20 mouse cellular contexts compared by ENCODE assay signal in genomic region chr11:62995755-62996521, GRCm38 (mm10). TPM values are rescaled to one million over a fixed set of nuclear protein-coding genes. Genes with fewer than 3 reads are reported as not detected.
DNase-seq lines count a peak whose midpoint lies in the region; ATAC-seq and TF ChIP-seq lines count a peak whose summit lies in the region.
"Had no signal": no experiment of that assay in that cellular context is flagged by ENCODE, and none has a peak within 500 bp of the region (broad histone marks: within the 10 kb centered on the region; RNA-seq: fewer than 3 reads in every experiment).

No protein-coding gene starts in this region.

- 65% methylated on average over 5 of the region's 5 CpGs for WGBS in kidney, embryonic 16.5 days
- WGBS in intestine, embryonic 16.5 days = 68% methylated on average over 5 of the region's 5 CpGs
- 76% methylated on average over 5 of the region's 5 CpGs for WGBS in forebrain, embryonic 11.5 days

- H3K4me1 ChIP-seq in kidney, embryonic 16.5 days (ENCODE audit: insufficient read depth, low read length) = peaks cover 26% of the 10 kb centered on the region
- peaks cover 13 to 14% of the 10 kb centered on the region in 2 experiments for H3K4me1 ChIP-seq in ES-E14 (ENCODE audit: control insufficient read depth in 2 of 2, insufficient read depth in 2 of 2, low read length in 2 of 2, poor library complexity in 1 of 2)
- H3K4me1 ChIP-seq in intestine, embryonic 16.5 days (ENCODE audit: control insufficient read depth, insufficient read depth, low read length) = peaks cover 29% of the 10 kb centered on the region
- H3K4me1 ChIP-seq in forebrain, embryonic 11.5 days (replicated peaks; ENCODE audit: control insufficient read depth, insufficient read depth, low read length) = peaks cover 2% of the 10 kb centered on the region; the same call in 1 of the 2 replicates

- H3K27me3 ChIP-seq in kidney, embryonic 16.5 days (ENCODE audit: insufficient read depth, low read length) = no peaks in the 10 kb centered on the region
- H3K27me3 ChIP-seq in intestine, embryonic 16.5 days (replicated peaks; ENCODE audit: control insufficient read depth, insufficient read depth, low read length) = no peaks in the 10 kb centered on the region
- H3K27me3 ChIP-seq in forebrain, embryonic 11.5 days (ENCODE audit: control insufficient read depth, insufficient read depth, low read length) = no peaks in the 10 kb centered on the region
- H3K27me3 ChIP-seq: forebrain, embryonic 13.5 days; hindbrain, embryonic 13.5 days; neural tube, embryonic 13.5 days had no signal

- intact Hi-C loops in gastrocnemius, adult 2 months (cut with DNase I) = loop anchor here (2.0 to 5.0 kb wide), 2 partner anchors 74 to 139 kb away; no protein-coding TSS in a partner anchor

- no peak for ATAC-seq in kidney, embryonic 16.5 days (ENCODE audit: low FRiP score, low TSS enrichment)
- no peak for ATAC-seq in intestine, embryonic 16.5 days
- ATAC-seq in forebrain, embryonic 11.5 days (replicated peaks; ENCODE audit: low FRiP score) = no peak
- ATAC-seq: forebrain, embryonic 13.5 days; midbrain, embryonic 16.5 days had no signal

- in situ Hi-C loops in ES-E14 (cut with MboI; ENCODE audit: low sequenced_read_pairs in 2 of 2, unreplicated experiment in 2 of 2) = no loop called here

- no peak overlapping the region for H3K9ac ChIP-seq in kidney, embryonic 16.5 days (replicated peaks; ENCODE audit: low read length)
- H3K9ac ChIP-seq in ES-E14 (ENCODE audit: insufficient read depth, low read depth, low read length, poor library complexity, severe bottlenecking) = no peak overlapping the region
- 0 out of 2 replicates have a peak overlapping the region, but pooled peaks have one; percentile 29 for H3K9ac ChIP-seq in intestine, embryonic 16.5 days (ENCODE audit: low read depth, low read length)
- no peak overlapping the region for H3K9ac ChIP-seq in forebrain, embryonic 11.5 days (ENCODE audit: low read length)
- H3K9ac ChIP-seq: forebrain, embryonic 13.5 days; hindbrain, embryonic 13.5 days; neural tube, embryonic 13.5 days had no signal

- no peak overlapping the region for H3K4me2 ChIP-seq in kidney, embryonic 16.5 days (replicated peaks; ENCODE audit: low read depth, low read length)
- no peak overlapping the region for H3K4me2 ChIP-seq in intestine, embryonic 16.5 days (ENCODE audit: low read depth, low read length)
- H3K4me2 ChIP-seq in forebrain, embryonic 11.5 days (ENCODE audit: low read depth, low read length, severe bottlenecking) = no peak overlapping the region
- H3K4me2 ChIP-seq: forebrain, embryonic 13.5 days; hindbrain, embryonic 13.5 days; neural tube, embryonic 13.5 days had no signal

- DNase-seq in gastrocnemius, adult 2 months = no peak
- DNase-seq in gastrocnemius, adult 8-10 months (ENCODE audit: low spot score in 2 of 2) = no peak
- DNase-seq in kidney, postnatal 25 days = no peak
- DNase-seq in ES-E14 (ENCODE audit: low read depth, low spot score) = no peak
- no peak for DNase-seq in urinary bladder, postnatal 36 days (ENCODE audit: low spot score in 2 of 2)
- DNase-seq in forebrain, embryonic 11.5 days (ENCODE audit: low spot score) = no peak
- DNase-seq: cerebellum, adult 9-11 months; gastrocnemius, postnatal 10 days; kidney, adult 8-10 months; layer of hippocampus, adult 9-11 months; spleen, adult 18-20 months; thymus, adult 2 months had no signal

- no peak for TF ChIP-seq CTCF in gastrocnemius, adult 2 months (IDR thresholded peaks at IDR 0.05)

- no peaks in the 10 kb centered on the region for H3K36me3 ChIP-seq in kidney, embryonic 16.5 days (ENCODE audit: insufficient read depth, low read length)
- H3K36me3 ChIP-seq in ES-E14 (ENCODE audit: control insufficient read depth, insufficient read depth, low read length, poor library complexity, severe bottlenecking) = no peaks in the 10 kb centered on the region
- H3K36me3 ChIP-seq in intestine, embryonic 16.5 days (ENCODE audit: control insufficient read depth, insufficient read depth, low read length) = no peaks in the 10 kb centered on the region
- no peaks in the 10 kb centered on the region for H3K36me3 ChIP-seq in forebrain, embryonic 11.5 days (ENCODE audit: control insufficient read depth, insufficient read depth, low read length)
- H3K36me3 ChIP-seq: G1E; hindbrain, embryonic 13.5 days; neural tube, embryonic 13.5 days had no signal

- no peaks in the 10 kb centered on the region for H3K9me3 ChIP-seq in kidney, embryonic 16.5 days (ENCODE audit: low read length)
- H3K9me3 ChIP-seq in ES-E14 (ENCODE audit: control insufficient read depth, insufficient read depth, low read depth, low read length) = no peaks in the 10 kb centered on the region
- H3K9me3 ChIP-seq in intestine, embryonic 16.5 days (ENCODE audit: control insufficient read depth, low read length) = no peaks in the 10 kb centered on the region
- H3K9me3 ChIP-seq in forebrain, embryonic 11.5 days (ENCODE audit: control insufficient read depth, low read length) = no peaks in the 10 kb centered on the region
- H3K9me3 ChIP-seq: forebrain, embryonic 13.5 days; G1E; hindbrain, embryonic 13.5 days; neural tube, embryonic 13.5 days had no signal

- no peak overlapping the region for H3K4me3 ChIP-seq in gastrocnemius, adult 2 months
- H3K4me3 ChIP-seq in kidney, embryonic 16.5 days (ENCODE audit: low read length) = no peak overlapping the region
- H3K4me3 ChIP-seq in ES-E14 (ENCODE audit: insufficient read depth in 1 of 2, low read depth in 1 of 2, low read length in 2 of 2, poor library complexity in 1 of 2, severe bottlenecking in 1 of 2) = no peak overlapping the region
- no peak overlapping the region for H3K4me3 ChIP-seq in intestine, embryonic 16.5 days (ENCODE audit: low read length)
- no peak overlapping the region for H3K4me3 ChIP-seq in forebrain, embryonic 11.5 days (ENCODE audit: low read depth, low read length)
- H3K4me3 ChIP-seq: forebrain, embryonic 13.5 days; hindbrain, embryonic 13.5 days; neural tube, embryonic 13.5 days had no signal

- peak overlapping the region; percentile 88 for H3K27ac ChIP-seq in gastrocnemius, adult 2 months
- peak overlapping the region; percentile 5; the same call in 1 of the 2 replicates for H3K27ac ChIP-seq in kidney, embryonic 16.5 days (ENCODE audit: low read length)
- H3K27ac ChIP-seq in ES-E14 (ENCODE audit: insufficient read depth, low read depth, low read length, poor library complexity, severe bottlenecking) = no peak overlapping the region
- 0 out of 2 replicates have a peak overlapping the region, but pooled peaks have one; percentile 12 for H3K27ac ChIP-seq in intestine, embryonic 16.5 days (ENCODE audit: low read length)
- no peak overlapping the region for H3K27ac ChIP-seq in forebrain, embryonic 11.5 days (ENCODE audit: low read depth, low read length)
- H3K27ac ChIP-seq: forebrain, embryonic 13.5 days; hindbrain, embryonic 13.5 days; macrophage; neural tube, embryonic 13.5 days had no signal

TF ChIP-seq in ES-E14, 5 proteins besides CTCF, POLR2A, EP300 and RAD21:
- TF ChIP-seq HCFC1 (IDR thresholded peaks at IDR 0.05; ENCODE audit: borderline replicate concordance, insufficient read depth, low read length) (no peak), ZC3H11A (IDR thresholded peaks at IDR 0.05; ENCODE audit: borderline replicate concordance, low read depth, low read length) (no peak), CHD2 (IDR thresholded peaks at IDR 0.05; ENCODE audit: low read depth, low read length) (no peak), ZNF384 (IDR thresholded peaks at IDR 0.05; ENCODE audit: low read depth, low read length) (0 out of 2 replicates have a peak, but pooled peaks have one; percentile 22), MAFK (IDR thresholded peaks at IDR 0.05; ENCODE audit: insufficient read depth, low read depth, low read length) (no peak)

RNA-seq across cellular contexts. Expression of gene Cdrt4, which starts 44.9 kb away (rescaled TPM):
- not detected for total RNA-seq in gastrocnemius, adult 2 months (2021)
- not detected for total RNA-seq in gastrocnemius, adult 8-10 months (2022)
- polyA plus RNA-seq in kidney, embryonic 16.5 days (2015; fragmentation: Nextera tagmentation; extraction: Ambion mirVana) = not detected in 2 replicates
- total RNA-seq in ES-E14 (2012; rRNA removed) = 1.1 and 1.6 TPM in 2 replicates
- polyA plus RNA-seq in intestine, embryonic 16.5 days (2015; fragmentation: Nextera tagmentation; extraction: Ambion mirVana) = 0.33 TPM in 1 of 2 replicates, not detected in the other
- not detected in 2 replicates for polyA plus RNA-seq in forebrain, embryonic 11.5 days (2014; fragmentation: Nextera tagmentation; extraction: Ambion mirVana)
- polyA plus RNA-seq: forebrain, embryonic 13.5 days; G1E; macrophage; midbrain, embryonic 16.5 days; neural tube, embryonic 13.5 days; thymus, adult 2 months had no signal

Comparison
In these comparisons a context has a peak if more than half of its experiments do, and no peak if none do; other contexts are left out.
1. H3K27ac ChIP-seq: peak in gastrocnemius, adult 2 months (single experiment), kidney, embryonic 16.5 days (single experiment) and intestine, embryonic 16.5 days (single experiment); none in ES-E14 (single experiment) and forebrain, embryonic 11.5 days (single experiment).